Mouse (Mus musculus): ENCODE data around the gene Gtf2ird1.
A peak's percentile ranks its signal among the peaks of the same experiment; 100 is the strongest.

Gene Gtf2ird1

DNA sequence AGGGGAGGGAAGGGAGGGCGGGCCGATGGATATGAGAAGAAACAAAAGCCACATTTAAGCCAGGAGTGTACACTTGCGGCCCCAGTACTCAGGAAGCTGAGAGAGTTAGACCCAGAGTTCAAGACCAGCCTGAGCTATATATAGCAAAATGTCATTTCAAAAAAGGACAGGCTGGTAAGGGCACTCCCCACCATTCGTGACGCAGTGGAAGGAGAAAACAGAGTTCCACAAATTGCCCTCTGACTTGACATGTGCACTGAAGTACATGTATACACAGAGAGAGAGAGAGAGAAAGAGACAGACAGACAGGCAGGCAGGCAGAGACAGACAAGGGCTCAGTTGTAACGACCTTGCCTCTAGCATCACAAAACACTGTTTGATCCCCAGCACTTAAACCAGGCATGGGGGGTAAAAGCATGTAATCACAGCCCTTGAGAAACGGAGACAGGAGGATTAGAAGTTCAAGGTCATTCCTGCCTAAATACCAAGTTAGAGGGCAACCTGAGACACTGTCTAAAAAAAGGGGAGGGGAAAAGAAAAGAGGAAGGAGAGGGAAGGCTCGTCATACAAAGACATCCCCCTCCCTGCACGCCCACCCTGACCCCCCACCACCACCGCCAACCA lies 11.2 kb downstream of the Gtf2ird1 start:
- no peak for DNase-seq (ENCODE audit: low spot score)

DNA sequence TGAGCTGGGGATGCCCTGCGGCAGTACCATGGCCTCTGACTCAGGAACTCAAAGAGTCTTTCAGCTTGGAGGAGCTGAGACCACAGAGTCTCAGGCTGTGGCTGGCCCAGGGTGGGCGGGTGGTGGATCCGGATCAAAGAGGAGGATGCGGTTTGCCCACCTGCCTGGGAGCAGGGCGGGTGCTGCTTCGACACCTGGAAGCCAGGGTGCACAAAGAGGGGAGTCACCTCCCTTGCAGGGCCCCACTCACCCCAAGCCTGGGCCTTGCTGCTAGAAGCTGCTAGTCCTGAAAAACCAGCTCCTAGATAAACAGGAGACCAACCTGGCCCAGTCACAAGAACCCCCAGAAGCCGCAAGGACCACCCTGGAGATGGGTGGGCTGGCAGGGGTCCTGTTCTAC lies 12.0 kb downstream of the Gtf2ird1 start:
- DNase-seq (ENCODE audit: low spot score) = no peak

DNA sequence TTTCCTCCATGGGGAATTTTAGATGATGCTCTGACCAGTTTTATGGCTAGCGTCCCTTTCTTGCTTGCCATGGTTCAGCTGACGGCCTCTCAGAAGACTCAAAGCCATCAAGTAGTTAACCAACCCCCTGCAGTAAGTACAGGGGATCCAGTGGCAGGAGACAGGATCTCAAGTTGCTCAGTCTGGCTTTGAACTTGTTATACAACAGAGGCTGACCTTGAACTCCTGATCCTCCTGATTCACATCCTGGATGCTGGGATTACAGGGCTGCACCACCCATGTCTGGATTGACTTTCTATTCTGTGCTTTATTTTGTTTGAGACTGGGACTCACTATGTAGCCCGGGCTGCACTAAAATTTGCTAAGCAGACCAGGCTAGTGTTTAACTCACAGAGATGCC lies 14.4 kb downstream of the Gtf2ird1 start:
- no peak for DNase-seq (ENCODE audit: low spot score)

DNA sequence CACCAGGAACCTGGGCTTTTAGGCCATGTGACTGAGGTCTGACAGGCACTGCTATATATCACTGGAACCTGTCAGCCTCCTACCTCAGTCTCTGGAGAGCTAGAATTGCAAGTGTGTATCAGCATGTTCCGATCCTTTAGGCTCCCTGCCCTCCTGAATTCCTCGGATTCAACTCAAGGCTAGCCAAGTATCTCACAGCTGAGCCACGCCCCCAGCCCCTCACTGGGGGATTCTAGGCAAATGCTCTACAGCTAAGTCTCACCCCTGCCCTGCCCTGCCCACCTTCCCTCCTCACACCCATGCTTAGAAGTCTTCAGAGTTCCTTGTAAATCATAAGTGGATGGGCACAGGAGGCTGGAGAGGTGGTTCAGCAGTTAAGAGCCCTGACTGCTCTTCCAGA lies 15.4 kb downstream of the Gtf2ird1 start:
- no peak for DNase-seq (ENCODE audit: low spot score)

DNA sequence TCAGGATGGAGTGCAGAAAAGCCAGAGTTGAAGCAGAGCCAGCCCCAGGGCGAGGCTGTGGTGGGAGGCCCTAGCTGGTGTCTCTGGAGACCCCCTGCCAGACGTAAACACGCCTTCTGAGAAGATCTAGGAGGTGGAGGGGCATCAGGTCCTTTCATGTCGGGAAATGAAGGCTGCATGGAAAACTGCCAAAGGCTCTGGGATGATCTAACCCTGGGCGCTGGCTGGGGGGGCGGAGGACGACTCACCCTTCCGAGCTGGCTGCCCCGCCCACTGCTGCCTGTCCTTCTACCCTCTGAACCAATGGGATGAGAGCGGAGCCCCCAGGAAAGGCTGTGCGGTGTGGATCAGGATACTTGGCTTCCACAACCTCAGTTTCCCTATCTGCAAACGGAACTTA lies 16.4 kb downstream of the Gtf2ird1 start:
- peak; percentile 35 for DNase-seq (ENCODE audit: low spot score)

DNA sequence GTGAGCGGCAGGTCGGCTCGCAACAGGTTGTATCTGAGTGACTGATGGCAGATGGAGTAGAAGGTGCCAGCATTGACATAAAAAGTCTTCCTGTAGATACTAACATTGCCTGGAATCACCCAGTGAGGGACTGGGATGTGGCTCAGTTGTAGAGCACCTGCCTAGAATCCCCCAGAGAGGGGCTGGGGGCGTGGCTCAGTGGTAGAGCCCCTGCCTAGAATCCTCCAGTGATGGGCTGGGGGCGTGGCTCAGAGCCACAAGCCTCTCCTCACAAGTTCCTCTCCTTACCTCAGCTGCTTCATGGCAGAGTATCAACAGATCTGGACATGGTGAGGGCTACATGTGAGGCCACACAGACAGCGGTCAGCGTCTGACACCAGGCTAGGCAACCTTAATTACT lies 17.0 kb downstream of the Gtf2ird1 start:
- no peak for DNase-seq (ENCODE audit: low spot score)

DNA sequence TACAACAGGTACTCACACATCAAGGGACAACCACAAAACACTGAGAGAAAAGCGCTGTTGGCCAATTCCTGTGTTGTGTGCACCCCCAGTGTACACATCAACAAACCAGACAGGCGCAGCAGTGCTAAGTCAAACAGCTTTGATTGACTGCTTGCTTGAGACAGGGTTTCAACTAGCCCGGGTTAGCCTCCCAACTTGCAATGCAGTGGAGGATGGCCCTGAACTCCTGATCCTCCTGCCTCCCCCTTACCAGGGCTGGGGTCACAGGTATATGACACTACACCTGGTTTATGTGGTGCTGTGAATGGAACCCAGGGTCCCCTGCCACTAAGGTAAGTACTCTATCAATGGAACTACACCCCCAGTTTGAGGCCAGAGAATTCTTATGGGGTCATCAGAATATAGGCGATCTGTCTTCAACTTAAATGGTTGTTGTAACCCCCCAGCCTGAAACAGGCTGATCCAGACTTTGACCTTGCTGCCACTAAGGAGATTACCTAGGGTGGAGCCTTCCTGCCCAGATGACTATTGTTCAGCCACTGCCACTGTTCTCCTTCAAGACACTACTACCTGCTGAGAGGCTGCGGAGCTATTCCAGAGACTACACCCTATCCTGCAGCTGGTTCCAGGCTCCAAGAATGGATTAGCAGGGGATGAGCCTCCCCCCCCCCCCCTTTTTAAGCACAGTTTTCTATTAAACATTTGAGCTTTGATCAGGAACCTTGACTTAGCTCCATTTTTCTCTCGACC lies 17.7 kb downstream of the Gtf2ird1 start:
- DNase-seq (ENCODE audit: low spot score) = no peak

DNA sequence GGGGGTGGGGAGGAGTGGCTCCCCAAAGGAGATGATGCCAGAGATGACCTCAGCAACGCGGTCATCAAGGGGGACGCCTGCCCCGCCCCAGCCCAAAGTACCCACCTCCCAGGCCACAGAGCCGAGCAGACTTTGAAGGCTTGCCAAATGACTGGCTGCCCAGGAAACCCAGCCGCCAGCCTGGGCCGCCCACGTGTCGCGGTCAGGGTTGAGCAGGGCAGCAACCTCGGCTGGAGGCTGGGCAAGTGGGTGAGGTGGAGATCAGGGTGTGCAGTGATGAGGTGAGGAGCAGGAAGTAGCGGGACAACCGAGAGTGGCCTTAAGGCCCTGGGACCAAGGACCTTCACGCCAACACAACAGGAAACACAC lies 19.1 kb downstream of the Gtf2ird1 start:
- peak; percentile 50 for DNase-seq (ENCODE audit: low spot score)

DNA sequence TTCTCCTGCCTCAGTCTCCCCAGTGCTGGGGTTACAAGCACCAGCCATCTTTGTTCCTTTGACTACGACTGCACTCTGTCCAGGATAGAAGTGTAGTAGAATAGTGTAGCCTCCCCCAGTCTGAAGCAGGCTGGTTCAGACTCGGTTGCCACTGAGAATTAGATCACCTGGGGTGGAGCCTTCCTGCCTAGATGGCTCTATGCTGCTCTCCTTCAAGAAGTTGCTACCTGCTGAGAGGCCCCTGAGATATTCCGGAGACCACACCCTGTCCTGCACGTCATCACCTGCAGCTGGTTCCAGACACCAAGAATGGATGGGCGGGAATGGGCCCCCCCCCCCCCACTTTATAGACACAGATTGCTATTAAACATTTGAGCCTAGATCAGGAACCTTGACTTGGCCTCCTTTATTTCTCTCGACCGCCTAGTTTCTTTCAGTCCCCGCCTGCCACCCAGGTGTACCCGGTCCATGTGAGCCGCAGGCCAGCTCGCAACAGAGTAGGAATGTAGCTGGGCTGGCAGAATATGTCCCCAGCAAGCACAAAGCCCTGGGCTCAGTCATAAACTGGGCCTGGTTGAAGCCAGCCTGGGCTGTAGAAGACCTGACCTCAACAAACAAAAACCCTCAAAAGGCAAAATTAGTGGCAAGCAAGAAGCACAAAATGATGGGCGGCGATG lies 19.6 kb downstream of the Gtf2ird1 start:
- no peak for DNase-seq (ENCODE audit: low spot score)

DNA sequence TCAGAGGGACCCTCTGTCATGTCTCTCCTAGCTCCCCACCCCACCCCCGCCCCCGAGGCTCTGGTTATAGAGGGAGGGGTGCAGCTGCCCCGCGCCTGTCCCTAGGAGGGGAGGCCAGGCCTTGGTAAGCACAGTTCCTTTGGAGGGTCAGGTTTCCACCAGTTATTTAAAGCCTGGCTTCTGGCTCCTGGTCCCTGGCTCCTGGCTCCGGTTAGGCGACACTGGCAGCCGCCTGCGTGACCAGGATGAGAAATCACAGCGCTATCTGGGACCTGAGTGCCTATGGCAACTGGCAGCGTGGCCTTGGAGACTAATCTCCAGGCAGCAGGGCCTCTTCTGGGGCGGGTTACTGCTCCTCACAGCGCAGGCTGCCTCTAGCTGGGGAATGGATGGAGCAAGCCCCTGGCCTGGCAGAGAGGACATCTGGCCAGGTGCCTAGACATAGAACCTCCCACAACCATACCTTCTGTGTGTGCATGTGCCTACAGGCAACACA lies 20.6 kb downstream of the Gtf2ird1 start:
- no peak for DNase-seq (ENCODE audit: low spot score)

DNA sequence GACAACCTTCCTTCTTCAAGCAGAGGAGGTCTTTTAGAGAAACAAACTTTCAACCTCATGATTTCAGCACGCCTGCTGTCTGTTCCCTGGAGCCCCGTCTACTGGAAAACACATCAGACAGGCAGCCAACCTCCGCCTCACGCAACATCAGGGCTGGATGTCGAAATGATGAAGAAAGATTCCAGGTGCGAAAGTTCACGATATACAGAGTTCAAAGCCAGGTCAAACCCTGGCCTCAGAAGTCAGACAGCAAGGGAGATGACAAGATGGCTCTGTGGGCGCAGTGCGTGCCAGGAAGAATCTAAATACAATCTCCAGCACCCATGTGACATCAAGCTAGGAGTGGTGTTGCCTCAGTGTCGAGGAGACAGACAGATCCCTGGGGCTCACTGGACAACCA lies 23.4 kb downstream of the Gtf2ird1 start:
- no peak for DNase-seq (ENCODE audit: low spot score)

DNA sequence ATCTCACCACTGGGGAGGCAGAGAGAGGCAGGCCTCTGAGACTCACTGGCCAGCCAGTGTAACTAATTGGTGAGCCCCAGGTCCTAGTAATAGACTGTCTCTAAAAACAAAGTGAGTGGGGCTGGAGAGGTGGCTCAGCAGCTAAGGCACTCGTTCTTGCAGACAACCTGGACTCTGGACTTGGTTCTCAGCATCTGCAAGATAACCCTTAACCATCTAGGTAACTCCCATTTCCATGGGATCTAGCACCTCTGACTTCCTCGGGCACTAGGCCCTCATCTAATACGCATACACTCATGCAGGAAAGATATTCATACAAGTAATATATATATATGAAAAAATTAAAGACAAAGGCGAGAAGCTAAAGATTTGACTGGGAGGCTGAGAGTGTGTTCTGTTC lies 26.4 kb downstream of the Gtf2ird1 start:
- DNase-seq (ENCODE audit: low spot score) = no peak

DNA sequence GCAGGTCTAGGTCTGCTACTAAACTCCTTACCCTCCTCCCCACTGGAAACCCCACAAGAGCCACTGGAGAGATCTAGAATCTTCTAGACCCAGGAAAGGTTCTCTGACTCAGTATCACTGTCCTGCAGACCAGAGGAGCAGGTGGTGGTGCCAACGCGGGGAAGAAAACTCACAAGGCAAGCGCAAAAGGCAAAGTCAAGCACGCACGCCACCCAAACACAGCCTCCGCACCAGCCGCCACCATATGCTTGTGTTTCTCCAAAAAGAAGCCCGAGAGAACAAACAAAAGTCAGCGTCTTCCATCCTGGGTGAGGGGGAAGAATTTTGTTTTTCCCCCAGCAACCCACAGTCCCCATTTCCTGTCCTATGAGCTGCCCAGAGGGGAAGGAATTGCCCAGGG lies 28.9 kb downstream of the Gtf2ird1 start:
- DNase-seq (ENCODE audit: low spot score) = no peak

DNA sequence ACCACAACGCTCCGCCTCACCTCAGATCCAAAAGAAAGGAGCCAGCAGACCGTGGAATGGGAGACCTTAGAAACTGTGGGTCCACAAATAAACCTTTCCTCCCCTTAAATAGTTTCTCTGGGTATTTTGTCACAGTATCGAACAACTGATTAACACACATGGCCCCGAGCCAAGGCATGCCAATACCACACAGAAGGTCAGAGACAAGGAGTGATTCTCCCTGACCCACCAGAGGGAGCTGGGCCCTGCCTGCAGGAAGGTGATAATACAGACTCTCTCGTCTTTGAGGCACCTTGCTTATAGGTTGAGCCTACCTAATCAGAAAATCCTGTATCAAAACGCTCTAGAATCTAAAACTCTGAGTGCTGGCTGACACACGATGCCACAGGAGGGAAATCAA lies 30.9 kb downstream of the Gtf2ird1 start:
- DNase-seq (ENCODE audit: low spot score) = no peak

DNA sequence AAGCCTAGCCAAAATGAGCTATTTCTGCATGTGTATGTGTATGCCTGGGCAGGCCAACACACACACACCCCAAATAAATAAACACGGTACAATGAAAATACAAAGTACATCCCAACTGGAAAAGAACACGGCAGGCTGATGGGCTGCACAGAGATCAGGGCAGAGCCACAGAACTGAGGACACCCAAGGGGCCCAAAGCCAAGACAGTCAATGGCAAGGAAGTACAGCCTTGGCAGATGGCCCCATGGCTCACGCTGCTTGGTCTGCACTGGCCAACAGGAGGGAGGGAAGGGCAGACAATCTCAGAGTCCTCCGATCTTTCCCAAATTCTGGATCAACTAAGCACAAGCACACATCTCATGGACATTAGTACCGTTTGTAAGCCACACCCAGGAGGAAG lies 32.6 kb downstream of the Gtf2ird1 start:
- peak; percentile 27 for DNase-seq (ENCODE audit: low spot score)

DNA sequence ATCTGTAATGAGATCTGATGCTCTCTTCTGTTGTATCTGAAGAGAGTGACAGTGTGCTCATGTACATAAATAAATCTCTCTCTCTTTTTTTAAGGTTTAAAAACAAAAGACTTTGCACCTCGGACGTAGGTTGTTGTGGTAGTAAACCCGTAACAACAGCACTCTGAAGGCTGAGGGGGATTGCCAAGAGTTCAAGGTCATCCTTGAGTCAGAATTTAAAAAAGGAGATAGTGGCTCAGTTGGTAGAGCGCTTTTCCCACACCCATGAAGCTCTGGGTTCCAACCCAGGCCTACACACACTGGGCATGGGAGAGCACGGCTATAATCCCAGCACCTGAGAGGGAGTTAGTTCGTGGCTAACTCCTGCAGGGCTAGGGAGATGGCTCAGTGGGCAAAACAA lies 33.1 kb downstream of the Gtf2ird1 start:
- no peak for DNase-seq (ENCODE audit: low spot score)

DNA sequence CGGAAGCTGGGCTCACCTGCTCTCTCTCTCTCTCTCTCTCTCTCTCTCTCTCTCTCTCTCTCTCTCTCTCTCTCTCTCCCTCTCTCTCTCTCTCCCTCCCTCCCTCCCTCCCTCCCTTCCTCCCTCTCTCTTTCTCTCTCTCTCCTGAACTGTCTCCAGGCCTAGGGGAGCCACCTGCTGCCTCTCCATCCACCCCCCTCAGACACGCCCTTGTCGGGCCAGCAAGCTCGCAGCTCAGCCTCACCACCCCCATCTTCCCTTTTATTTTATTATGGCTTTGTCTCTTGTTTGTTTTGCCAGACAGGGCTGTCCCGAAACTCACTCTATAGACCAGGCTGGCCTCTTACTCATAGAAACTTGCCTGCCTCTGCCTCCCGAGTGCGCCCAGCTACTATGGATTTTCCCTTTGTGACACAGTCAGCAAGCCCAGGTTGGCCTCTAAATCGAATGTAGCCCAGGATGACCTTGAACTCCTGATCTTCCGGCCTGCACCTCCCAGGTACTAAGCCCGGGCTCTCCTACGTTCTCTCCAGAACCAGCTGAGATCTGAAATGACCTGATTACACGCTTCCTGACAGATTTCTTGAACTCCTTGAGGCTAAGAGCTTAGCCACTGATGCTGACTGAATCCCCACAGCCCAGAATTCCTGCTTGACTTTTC lies 34.1 kb downstream of the Gtf2ird1 start:
- DNase-seq (ENCODE audit: low spot score) = no peak

DNA sequence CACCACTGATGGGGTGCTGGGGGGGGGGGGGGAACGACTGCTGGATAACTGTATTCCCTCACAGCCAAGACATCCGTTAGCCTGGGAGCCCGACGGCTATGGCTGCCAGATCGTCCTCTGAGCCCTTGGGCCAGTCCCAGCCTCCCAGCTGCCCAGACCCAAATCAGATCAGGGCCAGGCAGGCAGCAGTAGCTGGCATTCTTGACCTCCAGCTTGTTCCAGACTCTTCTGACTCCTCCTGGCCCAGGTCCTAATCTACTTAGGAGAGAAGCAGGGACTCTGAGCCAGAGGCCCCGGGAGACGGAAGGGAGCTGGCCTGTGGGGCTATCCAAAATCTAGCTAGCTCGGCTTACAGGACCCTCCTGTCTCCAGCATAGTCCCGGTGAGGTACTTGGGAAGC lies 35.5 kb downstream of the Gtf2ird1 start:
- peak; percentile 32 for DNase-seq (ENCODE audit: low spot score)

DNA sequence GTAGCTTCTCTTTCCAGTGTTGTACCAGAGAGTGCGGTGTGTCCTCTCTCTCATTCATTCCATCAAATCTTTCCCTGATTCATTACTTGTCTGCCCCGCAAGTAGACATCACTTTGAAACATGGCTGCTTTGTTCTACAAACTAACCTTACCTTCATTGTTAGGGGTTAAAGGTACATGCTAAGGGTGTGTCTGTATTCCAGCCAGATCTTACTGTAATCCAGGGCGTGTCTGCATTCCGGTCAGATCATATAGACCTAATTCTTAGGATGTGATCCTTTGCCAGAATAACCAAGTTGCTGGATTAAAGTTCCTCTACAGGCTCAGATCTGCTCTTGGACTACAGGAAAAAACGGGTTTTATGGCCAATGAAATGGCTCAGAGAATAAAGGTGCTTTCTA lies 36.8 kb downstream of the Gtf2ird1 start:
- DNase-seq (ENCODE audit: low spot score) = no peak

DNA sequence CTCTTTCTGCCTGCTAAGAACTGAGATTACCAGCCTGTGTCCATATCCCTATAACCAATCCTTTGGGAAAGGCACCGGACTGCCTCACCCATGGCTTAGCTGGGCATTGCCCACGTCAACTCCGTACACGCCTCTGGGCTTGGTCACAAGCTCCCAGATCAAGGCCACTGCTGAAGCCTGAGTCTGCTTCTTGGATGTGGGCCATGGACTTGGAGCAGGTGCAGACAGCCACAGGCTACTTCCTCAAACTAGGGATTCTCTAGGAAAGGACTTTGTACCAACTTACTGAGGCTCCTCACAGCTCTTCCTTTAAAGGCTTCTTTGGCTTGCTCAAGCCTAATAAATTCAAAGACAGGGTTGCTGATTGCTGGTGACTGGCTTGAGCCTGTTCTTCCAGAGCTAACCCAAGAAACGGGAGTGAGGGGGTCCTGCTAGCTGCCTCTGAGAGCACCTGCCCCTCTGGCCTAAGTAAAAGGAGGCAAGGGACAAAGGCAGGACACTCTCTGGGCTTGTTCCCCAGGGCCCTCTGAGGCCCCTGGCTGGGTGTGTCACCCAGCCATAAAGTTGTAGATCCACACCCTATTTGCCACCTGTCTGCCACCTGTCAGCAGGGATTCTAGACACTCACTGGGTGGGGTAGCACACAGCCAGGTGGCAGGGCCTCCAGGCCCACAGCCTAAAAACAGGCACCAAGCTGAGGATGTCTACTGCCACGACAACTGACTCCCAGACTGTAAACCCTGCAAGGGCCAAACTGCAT lies 38.0 kb downstream of the Gtf2ird1 start:
- no peak for DNase-seq (ENCODE audit: low spot score)

DNA sequence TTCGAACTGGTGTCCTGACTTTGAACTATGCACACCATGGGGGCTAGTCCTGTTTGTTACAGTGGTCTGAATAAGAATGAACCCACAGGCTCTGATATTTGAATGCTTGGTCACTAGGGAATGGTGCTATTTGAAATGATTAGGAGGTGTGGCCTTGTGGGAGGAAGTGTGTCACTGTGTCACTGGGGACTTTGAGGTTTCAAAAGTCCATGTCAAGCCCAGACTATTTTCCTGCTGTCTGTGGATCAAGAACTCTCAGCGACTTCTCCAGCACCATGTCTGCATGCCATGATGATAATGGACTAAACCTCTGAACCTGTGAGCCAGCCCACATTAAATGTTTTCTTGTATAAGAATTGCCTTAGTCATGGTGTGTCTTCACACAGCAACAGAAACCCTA lies 44.2 kb downstream of the Gtf2ird1 start:
- no peak for DNase-seq (ENCODE audit: low spot score)

DNA sequence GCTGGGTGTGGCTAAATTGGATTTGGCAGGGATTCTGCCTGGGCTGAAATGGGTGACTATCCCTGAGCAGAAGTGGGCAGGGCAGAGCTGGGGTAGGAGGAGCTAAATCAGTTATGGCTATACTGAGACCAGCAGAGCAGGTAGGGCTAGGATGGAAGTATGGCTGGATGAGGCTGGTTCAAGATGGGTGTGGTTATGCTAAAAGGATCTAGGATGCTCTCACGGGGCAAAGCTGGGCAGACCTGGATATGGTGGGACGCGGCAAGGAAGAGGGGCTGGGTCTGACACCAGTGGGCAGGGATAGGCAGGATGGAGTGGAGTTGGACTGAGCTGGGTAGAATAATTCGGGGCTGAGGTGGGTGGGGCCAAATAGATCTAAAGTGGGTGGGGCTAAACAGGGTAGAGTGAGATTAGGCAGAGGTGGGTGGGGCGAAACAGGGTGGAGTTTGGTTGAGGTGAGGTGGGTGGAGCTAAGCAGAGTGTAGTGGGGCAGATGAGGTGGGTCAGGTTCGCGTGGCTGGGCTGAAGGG lies 46.1 kb downstream of the Gtf2ird1 start:
- no peak for DNase-seq (ENCODE audit: low spot score)
